Mouse (Mus musculus) E14TG2a.4 (cell line): Measurements from ENCODE around the gene Cdh16.
A peak's percentile ranks its signal among the peaks of the same experiment; 100 is the strongest.

ENCODE experiments used
- H3K27me3 ChIP-seq: 2 replicates; pipeline ENCODE4 v1.6.1; 2014; ENCODE audit warnings: low read length, control low read depth; ENCODE audit not compliant: insufficient read depth
- H3K36me3 ChIP-seq: 2 replicates; pipeline ENCODE4 v1.6.1; 2014; ENCODE audit warnings: low read length, control low read depth; ENCODE audit not compliant: insufficient read depth
- H3K4me1 ChIP-seq: replicated peaks from 2 replicates; pipeline ENCODE4 v1.6.1; 2014; ENCODE audit warnings: low read depth, low read length, control low read depth
- H3K4me3 ChIP-seq: replicated peaks from 2 replicates; pipeline ENCODE4 v1.5.1; 2014; ENCODE audit warnings: mild to moderate bottlenecking, low read length
- H3K9me3 ChIP-seq: 2 replicates; pipeline ENCODE4 v1.6.1; 2014; ENCODE audit warnings: low read length, control low read depth
- CTCF ChIP-seq: conservative IDR thresholded peaks from 2 replicates; pipeline ENCODE4 v1.5.1; 2014; ENCODE audit warnings: low read length
- NANOG ChIP-seq: IDR thresholded peaks from 2 replicates; pipeline ENCODE4 v1.6.1; 2014; ENCODE audit warnings: borderline replicate concordance, low read length, mixed read lengths
- POU5F1 ChIP-seq: IDR thresholded peaks from 2 replicates; pipeline ENCODE4 v1.6.1; 2014; ENCODE audit warnings: low read length, borderline replicate concordance

Cdh16 gene

GRCm38 (mm10) chr8:104635004-104635710 lies 11.0 kb upstream of the Cdh16 start:
- TF ChIP-seq CTCF: no peak
- H3K9me3 ChIP-seq: no peaks in the 10 kb centered on the region
- peaks cover 22% of the 10 kb centered on the region for H3K4me1 ChIP-seq
- H3K36me3 ChIP-seq: peaks cover 34% of the 10 kb centered on the region
- no peak overlapping the region for H3K4me3 ChIP-seq
- peaks cover 27% of the 10 kb centered on the region for H3K27me3 ChIP-seq

DNA sequence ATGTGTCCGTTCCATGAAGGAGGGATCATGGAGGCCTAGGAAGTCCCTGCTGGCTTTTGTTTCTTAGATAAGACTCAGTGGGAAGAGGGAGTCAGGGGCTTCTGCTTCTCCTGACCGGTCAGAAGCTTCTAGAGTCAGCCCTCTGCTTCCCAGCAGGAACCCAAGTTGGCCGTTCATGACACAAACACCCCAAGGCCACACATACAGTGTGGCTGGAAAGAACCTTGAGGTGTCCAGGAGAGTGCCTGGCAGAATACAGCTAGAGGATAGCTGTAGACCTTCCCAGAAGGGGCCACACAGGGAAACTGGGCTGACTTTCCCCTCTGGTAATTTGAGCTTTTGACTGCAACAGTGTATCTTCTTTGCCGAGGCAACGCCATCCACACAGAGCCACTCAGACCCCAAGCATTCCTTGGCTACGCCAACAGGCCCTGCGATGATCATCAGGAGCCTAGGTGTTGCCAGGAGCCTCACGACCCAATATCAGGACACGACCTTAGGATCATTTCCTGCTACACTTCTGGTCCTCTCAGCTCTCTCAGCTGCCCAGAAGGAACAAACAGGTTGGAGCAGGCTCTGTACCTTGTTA lies 9.1 kb upstream of the Cdh16 start:
- no peak overlapping the region for H3K4me3 ChIP-seq

GRCm38 (mm10) chr8:104632486-104632885 lies 8.3 kb upstream of the Cdh16 start:
- peaks cover 28% of the 10 kb centered on the region for H3K4me1 ChIP-seq

More for the DNA sequence above, 9.1 kb upstream of the Cdh16 start:
- Histone ChIP-seq H3K36me3 (peaks cover 20% of the 10 kb centered on the region), H3K27me3 (peaks cover 46% of the 10 kb centered on the region), H3K4me1 (peaks cover 26% of the 10 kb centered on the region), H3K9me3 (no peaks in the 10 kb centered on the region)
- TF ChIP-seq NANOG: no peak
- TF ChIP-seq POU5F1: no peak
- no peak for TF ChIP-seq CTCF

GRCm38 (mm10) chr8:104631975-104632374 lies 7.8 kb upstream of the Cdh16 start:
- TF ChIP-seq POU5F1 (no peak), NANOG (no peak), CTCF (no peak)
- H3K27me3 ChIP-seq: peaks cover 49% of the 10 kb centered on the region
- H3K9me3 ChIP-seq: no peaks in the 10 kb centered on the region
- H3K36me3 ChIP-seq: peaks cover 10% of the 10 kb centered on the region
- peaks cover 28% of the 10 kb centered on the region for H3K4me1 ChIP-seq
- no peak overlapping the region for H3K4me3 ChIP-seq

More at GRCm38 (mm10) chr8:104632486-104632885, 8.3 kb upstream of the Cdh16 start:
- TF ChIP-seq POU5F1: no peak
- TF ChIP-seq NANOG: no peak
- no peak for TF ChIP-seq CTCF
- Histone ChIP-seq H3K36me3 (peaks cover 14% of the 10 kb centered on the region), H3K4me3 (no peak overlapping the region), H3K27me3 (peaks cover 49% of the 10 kb centered on the region), H3K9me3 (no peaks in the 10 kb centered on the region)

DNA sequence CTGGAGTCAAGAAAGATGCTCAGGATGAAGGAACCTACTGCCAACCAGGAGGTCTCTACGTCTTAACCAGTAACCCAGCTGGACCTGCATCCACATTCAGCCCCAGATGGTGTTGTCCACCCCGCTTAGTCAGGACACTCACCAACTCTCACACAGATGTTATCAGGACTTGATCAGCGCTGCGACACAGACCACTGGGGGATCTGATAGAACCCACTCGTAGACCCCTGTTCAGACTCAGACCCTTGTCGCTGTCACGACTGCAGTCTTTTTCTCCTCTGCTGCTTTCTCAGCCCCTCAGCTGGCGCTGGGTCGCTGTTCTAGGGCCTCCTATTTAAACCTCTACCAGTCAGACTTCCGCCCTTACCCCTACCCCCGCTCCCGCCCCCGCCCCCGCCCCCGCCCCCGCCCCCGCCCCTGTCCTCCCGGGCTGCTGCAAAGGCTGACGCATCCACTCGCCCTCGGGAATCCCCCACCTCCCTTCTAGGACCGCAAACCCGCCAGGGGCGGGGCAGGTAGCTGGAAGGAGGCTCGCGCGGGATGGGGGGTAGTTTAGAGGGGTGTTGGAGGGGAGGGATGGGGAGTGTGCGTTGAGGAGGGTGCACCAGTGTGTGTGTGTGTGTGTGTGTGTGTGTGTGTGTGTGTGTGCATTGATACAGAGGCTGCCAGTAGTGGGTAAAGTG lies 6.9 kb upstream of the Cdh16 start, which contains the start of gene Rrad:
Gene Rrad, minus strand, starts transcription at position 347 of the 683 bp plus-strand sequence.
- Histone ChIP-seq H3K4me1 (peaks cover 28% of the 10 kb centered on the region), H3K27me3 (peaks cover 49% of the 10 kb centered on the region), H3K4me3 (peak within 1 kb of the TSS; percentile 73), H3K36me3 (peaks cover 10% of the 10 kb centered on the region), H3K9me3 (no peaks in the 10 kb centered on the region)
- no peak for TF ChIP-seq POU5F1

- H3K27me3 ChIP-seq: peaks cover 49% of the 10 kb centered on the region
- TF ChIP-seq POU5F1 (no peak), CTCF (no peak), NANOG (no peak)
- no peaks in the 10 kb centered on the region for H3K9me3 ChIP-seq
- peaks cover 6% of the 10 kb centered on the region for H3K36me3 ChIP-seq
- peaks cover 28% of the 10 kb centered on the region for H3K4me1 ChIP-seq
- peak overlapping the region; percentile 73 for H3K4me3 ChIP-seq
Measured at GRCm38 (mm10) chr8:104630574-104630973, 6.4 kb upstream of the Cdh16 start.

GRCm38 (mm10) chr8:104630111-104630479 lies 5.9 kb upstream of the Cdh16 start:
- Histone ChIP-seq H3K4me1 (peaks cover 28% of the 10 kb centered on the region), H3K27me3 (peaks cover 51% of the 10 kb centered on the region), H3K36me3 (peaks cover 2% of the 10 kb centered on the region; the same call in 1 of the 2 replicates), H3K4me3 (peak overlapping the region; percentile 73), H3K9me3 (no peaks in the 10 kb centered on the region)
- TF ChIP-seq CTCF (no peak), POU5F1 (no peak), NANOG (no peak)

DNA sequence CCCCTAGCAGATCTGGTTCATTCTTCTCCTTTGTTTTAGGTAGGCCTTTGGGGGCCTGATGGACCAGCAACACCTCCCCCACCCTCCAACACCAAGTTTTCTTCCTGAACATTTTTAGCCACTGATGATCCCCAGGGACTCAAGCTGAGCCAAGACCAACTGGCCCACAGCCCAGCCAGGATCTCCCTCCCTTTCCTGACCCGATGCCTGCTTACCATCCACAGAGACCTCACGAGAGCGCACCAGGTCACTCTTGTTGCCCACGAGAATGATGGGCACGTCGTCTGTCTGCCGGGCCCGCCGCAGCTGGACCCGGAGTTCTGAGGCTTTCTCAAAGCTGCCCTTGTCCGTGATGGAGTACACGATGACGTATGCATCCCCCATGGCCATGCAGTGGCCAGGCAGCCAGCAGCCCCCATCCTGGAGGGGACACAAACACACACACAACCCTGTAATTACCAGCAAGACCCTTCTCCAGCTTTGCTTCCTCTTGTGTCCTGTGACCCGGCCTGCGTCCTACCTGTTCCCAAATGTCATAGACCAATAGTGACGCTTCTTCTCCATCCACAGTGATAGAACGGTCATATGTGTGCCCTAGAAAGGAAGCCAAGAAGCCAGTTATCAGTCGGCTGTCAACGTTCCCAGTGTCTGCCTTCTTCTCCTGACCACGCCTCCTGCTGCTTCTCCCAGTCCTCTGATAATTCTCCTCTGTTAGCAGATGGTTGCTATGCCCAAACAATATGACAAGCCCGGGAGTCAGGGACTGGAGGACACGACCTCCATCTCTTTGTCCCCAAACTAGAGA lies 5.3 kb upstream of the Cdh16 start:
- TF ChIP-seq CTCF (no peak), POU5F1 (no peak)
- Histone ChIP-seq H3K27me3 (peaks cover 57% of the 10 kb centered on the region), H3K36me3 (no peaks in the 10 kb centered on the region), H3K9me3 (no peaks in the 10 kb centered on the region), H3K4me3 (no peak overlapping the region), H3K4me1 (peaks cover 28% of the 10 kb centered on the region)
